Mouse (Mus musculus): ENCODE results near the gene Gorasp2. TPM values are rescaled to one million over a fixed set of nuclear protein-coding genes. Genes with fewer than 3 reads are reported as not detected.

Gene Gorasp2
- polyA plus RNA-seq (2012; rRNA removed; ENCODE audit: low replicate concordance): 124 and 129 TPM in 2 replicates

DNA sequence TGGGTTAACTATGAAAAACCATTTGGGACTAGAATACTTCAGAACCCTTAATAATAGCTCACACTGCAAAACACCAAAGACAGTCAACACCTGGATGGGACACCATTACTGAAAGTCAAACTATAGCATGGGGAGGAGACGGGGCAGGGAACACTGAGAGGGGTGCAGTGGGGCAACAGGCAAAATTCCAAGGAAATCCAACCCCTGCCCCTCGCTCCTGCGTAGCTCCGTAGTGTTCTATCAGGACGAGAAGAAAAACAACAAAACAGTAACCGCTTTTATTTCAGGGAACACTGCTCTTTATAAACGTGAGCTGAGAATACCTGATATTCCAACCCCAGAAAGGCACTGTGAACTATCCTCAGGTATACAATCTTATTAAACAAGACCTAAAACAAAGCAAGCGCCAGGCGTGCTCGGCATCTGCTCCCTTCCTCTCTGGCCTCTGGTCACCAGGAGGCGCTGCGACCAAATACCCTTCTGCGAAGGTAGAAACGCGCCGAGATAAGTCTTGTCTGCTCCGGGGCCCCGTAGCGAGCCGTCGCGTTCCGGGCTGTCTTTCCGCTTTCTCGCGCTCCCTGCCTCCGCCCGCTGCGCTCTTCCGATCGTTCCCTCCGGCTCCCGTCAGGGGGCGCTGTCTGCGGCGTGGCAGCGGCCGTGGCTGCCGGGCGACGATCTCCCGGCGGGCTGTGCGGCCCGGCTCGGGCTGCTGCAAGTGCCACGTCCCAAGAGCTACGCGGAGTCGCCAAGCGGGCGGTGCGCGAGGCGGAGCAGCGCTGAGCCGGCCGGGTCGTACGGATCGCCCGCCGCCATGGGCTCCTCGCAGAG, at the start of gene Gorasp2:
Gorasp2 (plus strand) TSS at position 690 of the 828 bp plus-strand sequence.

DNA sequence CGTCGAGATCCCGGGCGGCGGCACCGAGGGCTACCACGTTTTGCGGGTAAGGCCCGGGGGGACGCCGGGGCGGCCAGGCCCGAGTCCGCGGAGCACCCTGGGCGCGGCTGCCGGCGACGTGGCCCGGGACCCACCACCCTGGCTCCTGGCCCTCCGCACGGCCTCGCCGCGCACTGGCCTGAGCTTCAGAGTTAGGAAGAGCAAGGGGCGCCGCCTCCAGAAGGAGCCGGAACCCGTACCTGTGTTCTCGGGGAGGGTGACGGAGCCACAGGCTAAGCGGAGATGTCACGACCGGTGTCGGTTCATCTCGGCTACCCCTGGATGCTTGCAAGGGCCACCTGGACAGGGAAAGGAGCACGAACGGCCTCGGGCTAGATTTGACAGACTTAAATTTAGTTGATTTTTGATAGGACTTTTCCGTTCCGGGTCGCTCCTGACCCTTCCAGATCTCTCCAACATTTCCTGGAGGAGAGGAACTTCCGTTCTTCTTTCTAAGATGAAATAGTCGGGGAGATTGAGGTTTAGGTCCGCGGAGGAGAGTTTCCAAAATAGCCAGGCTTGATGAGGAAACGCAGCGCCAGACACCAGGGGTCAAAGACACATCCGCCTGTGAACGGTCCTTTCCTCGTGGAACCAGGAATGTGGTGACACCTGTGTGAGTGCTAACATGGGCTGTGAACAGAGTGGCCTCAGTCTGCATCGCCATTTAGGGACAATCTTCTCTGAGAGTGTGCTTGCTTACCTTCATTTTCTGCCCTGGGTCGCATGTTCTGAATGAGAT, 529 bp downstream of the Gorasp2 start, which contains the start of gene Gm26558:
Gm26558 (minus strand) TSS at position 394 of the 781 bp plus-strand sequence.

Other genes starting within 250 kb of the Gorasp2 start
- 6.2 TPM in 1 of 2 replicates, not detected in the other for gene Sp5, start 186.7 kb upstream of the Gorasp2 start, polyA plus RNA-seq (2012; rRNA removed; ENCODE audit: low replicate concordance)
- 0.86 TPM in 1 of 2 replicates, not detected in the other for gene Erich2, start 152.8 kb upstream of the Gorasp2 start, polyA plus RNA-seq (2012; rRNA removed; ENCODE audit: low replicate concordance)
- gene Gad1, start 108.5 kb upstream of the Gorasp2 start, polyA plus RNA-seq (2012; rRNA removed; ENCODE audit: low replicate concordance): not detected in 2 replicates
- 0.30 TPM in 1 of 2 replicates, not detected in the other for gene Gm26558, start 532 bp downstream of the Gorasp2 start, polyA plus RNA-seq (2012; rRNA removed; ENCODE audit: low replicate concordance)
- gene Tlk1, start 164.2 kb downstream of the Gorasp2 start, polyA plus RNA-seq (2012; rRNA removed; ENCODE audit: low replicate concordance): 9.1 and 14.3 TPM in 2 replicates